Mouse (Mus musculus) neural tube, embryonic 15.5 days (tissue): ENCODE data around the gene Svs5. TPM values are rescaled to one million over a fixed set of nuclear protein-coding genes. Genes with fewer than 3 reads are reported as not detected.

Source experiments
- ATAC-seq: fragments of 200-750 bp; cut with Nextera tagmentation; 2 replicates; pipeline ENCODE4 v1.8.0; 2017; ENCODE audit warnings: mild to moderate bottlenecking, moderate TSS enrichment, moderate library complexity; ENCODE audit not compliant: low FRiP score
- H3K27ac ChIP-seq: fragments of 300-500 bp; sonication (generic); replicated peaks from 2 replicates; pipeline ENCODE4 v1.5.1; 2015; ENCODE audit warnings: mild to moderate bottlenecking, inconsistent platforms
- H3K27me3 ChIP-seq: fragments of 300-500 bp; sonication (generic); replicated peaks from 2 replicates; pipeline ENCODE4 v1.6.1; 2015; ENCODE audit warnings: inconsistent platforms
- H3K36me3 ChIP-seq: fragments of 300-500 bp; sonication (generic); 2 replicates; pipeline ENCODE4 v1.6.1; 2015; ENCODE audit warnings: inconsistent platforms
- H3K4me1 ChIP-seq: fragments of 300-500 bp; sonication (generic); 2 replicates; pipeline ENCODE4 v1.6.1; 2015; ENCODE audit warnings: inconsistent platforms
- H3K4me2 ChIP-seq: fragments of 300-500 bp; sonication (generic); 2 replicates; pipeline ENCODE4 v1.6.1; 2015; ENCODE audit warnings: inconsistent platforms, mild to moderate bottlenecking, moderate library complexity
- H3K4me3 ChIP-seq: fragments of 300-500 bp; sonication (generic); replicated peaks from 2 replicates; pipeline ENCODE4 v1.5.1; 2015; ENCODE audit warnings: mild to moderate bottlenecking, inconsistent platforms
- H3K9ac ChIP-seq: fragments of 300-500 bp; sonication (generic); replicated peaks from 2 replicates; pipeline ENCODE4 v1.6.1; 2015; ENCODE audit warnings: mild to moderate bottlenecking, inconsistent platforms
- H3K9me3 ChIP-seq: fragments of 300-500 bp; sonication (generic); replicated peaks from 2 replicates; pipeline ENCODE4 v1.6.1; 2016; ENCODE audit warnings: inconsistent platforms
- WGBS: fragments of 180-500 bp; shearing (Covaris S2); methylation state at CpG from one replicate; pipeline ENCODE4 v1.1.7; 2015; ENCODE audit warnings: mixed read lengths; 5-methylcytosine and 5-hydroxymethylcytosine counted together
- polyA plus RNA-seq: library from polyadenylated mRNA; unstranded; fragments of >200 nt; fragmentation: Nextera tagmentation; extraction: Ambion mirVana; gene quantifications from 2 replicates; pipeline ENCODE4 v1.2.1, GENCODE M21; 2015

Svs5 gene
- polyA plus RNA-seq, 1 experiment from 2014 or later: not detected

GRCm38 (mm10) chr2:164358373-164358772 lies 25.8 kb downstream of the Svs5 start:
- no peak for ATAC-seq
- H3K36me3 ChIP-seq: no peaks in the 10 kb centered on the region
- no peaks in the 10 kb centered on the region for H3K4me1 ChIP-seq
- 85% methylated on average over 3 of the region's 3 CpGs for WGBS
- no peak overlapping the region for H3K27ac ChIP-seq
- H3K9me3 ChIP-seq: no peaks in the 10 kb centered on the region
- H3K4me3 ChIP-seq: no peak overlapping the region
- H3K27me3 ChIP-seq: no peaks in the 10 kb centered on the region
- H3K4me2 ChIP-seq: no peak overlapping the region
- H3K9ac ChIP-seq: no peak overlapping the region

GRCm38 (mm10) chr2:164359031-164359430 lies 26.5 kb downstream of the Svs5 start:
- Histone ChIP-seq H3K4me2 (no peak overlapping the region), H3K4me3 (no peak overlapping the region), H3K27ac (no peak overlapping the region), H3K27me3 (no peaks in the 10 kb centered on the region), H3K9ac (no peak overlapping the region), H3K9me3 (no peaks in the 10 kb centered on the region), H3K4me1 (no peaks in the 10 kb centered on the region), H3K36me3 (no peaks in the 10 kb centered on the region)
- ATAC-seq: no peak
- WGBS: 83% methylated on average over 5 of the region's 5 CpGs

GRCm38 (mm10) chr2:164359668-164360067 lies 27.1 kb downstream of the Svs5 start:
- H3K9me3 ChIP-seq: no peaks in the 10 kb centered on the region
- no peak overlapping the region for H3K4me3 ChIP-seq
- no peak overlapping the region for H3K9ac ChIP-seq
- no peak for ATAC-seq
- H3K36me3 ChIP-seq: no peaks in the 10 kb centered on the region
- H3K27ac ChIP-seq: no peak overlapping the region
- no peaks in the 10 kb centered on the region for H3K4me1 ChIP-seq
- H3K4me2 ChIP-seq: no peak overlapping the region
- WGBS: 79% methylated on average over 5 of the region's 5 CpGs
- no peaks in the 10 kb centered on the region for H3K27me3 ChIP-seq

- Histone ChIP-seq H3K4me2 (no peak overlapping the region), H3K27me3 (no peaks in the 10 kb centered on the region), H3K9ac (no peak overlapping the region), H3K4me3 (no peak overlapping the region), H3K36me3 (no peaks in the 10 kb centered on the region), H3K9me3 (no peaks in the 10 kb centered on the region), H3K4me1 (no peaks in the 10 kb centered on the region), H3K27ac (no peak overlapping the region)
- 40% methylated on average over 13 of the region's 13 CpGs for WGBS
- ATAC-seq: no peak
Measured at GRCm38 (mm10) chr2:164360974-164361657, 28.6 kb downstream of the Svs5 start.

GRCm38 (mm10) chr2:164366947-164367346 lies 34.4 kb downstream of the Svs5 start:
- Histone ChIP-seq H3K9ac (no peak overlapping the region), H3K4me3 (no peak overlapping the region), H3K27me3 (no peaks in the 10 kb centered on the region), H3K4me1 (no peaks in the 10 kb centered on the region), H3K9me3 (no peaks in the 10 kb centered on the region), H3K4me2 (no peak overlapping the region), H3K27ac (no peak overlapping the region), H3K36me3 (no peaks in the 10 kb centered on the region)
- ATAC-seq: no peak
- 78% methylated on average over 3 of the region's 3 CpGs for WGBS

- Histone ChIP-seq H3K27me3 (no peaks in the 10 kb centered on the region), H3K9me3 (no peaks in the 10 kb centered on the region), H3K4me1 (no peaks in the 10 kb centered on the region), H3K4me2 (no peak overlapping the region), H3K36me3 (no peaks in the 10 kb centered on the region), H3K4me3 (no peak overlapping the region), H3K27ac (no peak overlapping the region), H3K9ac (no peak overlapping the region)
- no peak for ATAC-seq
- WGBS: 84% methylated on average over 6 of the region's 6 CpGs
Measured at GRCm38 (mm10) chr2:164368620-164369105, 36.1 kb downstream of the Svs5 start.

GRCm38 (mm10) chr2:164371371-164371770 lies 38.8 kb downstream of the Svs5 start:
- Histone ChIP-seq H3K36me3 (no peaks in the 10 kb centered on the region), H3K4me1 (no peaks in the 10 kb centered on the region), H3K27ac (no peak overlapping the region), H3K27me3 (no peaks in the 10 kb centered on the region), H3K4me2 (no peak overlapping the region), H3K9me3 (no peaks in the 10 kb centered on the region), H3K4me3 (no peak overlapping the region), H3K9ac (no peak overlapping the region)
- ATAC-seq: no peak
- WGBS: 84% methylated on average over 3 of the region's 3 CpGs

GRCm38 (mm10) chr2:164372408-164373053 lies 40.0 kb downstream of the Svs5 start:
- H3K9me3 ChIP-seq: no peaks in the 10 kb centered on the region
- H3K9ac ChIP-seq: no peak overlapping the region
- H3K4me1 ChIP-seq: no peaks in the 10 kb centered on the region
- H3K27me3 ChIP-seq: no peaks in the 10 kb centered on the region
- no peak overlapping the region for H3K27ac ChIP-seq
- H3K4me2 ChIP-seq: no peak overlapping the region
- H3K36me3 ChIP-seq: no peaks in the 10 kb centered on the region
- 36% methylated on average over 3 of the region's 3 CpGs for WGBS
- no peak for ATAC-seq
- no peak overlapping the region for H3K4me3 ChIP-seq

- no peaks in the 10 kb centered on the region for H3K36me3 ChIP-seq
- H3K4me1 ChIP-seq: no peaks in the 10 kb centered on the region
- H3K9me3 ChIP-seq: no peaks in the 10 kb centered on the region
- ATAC-seq: no peak
- H3K4me3 ChIP-seq: no peak overlapping the region
- no peak overlapping the region for H3K27ac ChIP-seq
- H3K9ac ChIP-seq: no peak overlapping the region
- H3K27me3 ChIP-seq: no peaks in the 10 kb centered on the region
- WGBS: 41% methylated on average over 4 of the region's 4 CpGs
- H3K4me2 ChIP-seq: no peak overlapping the region
Measured at GRCm38 (mm10) chr2:164373187-164373586, 40.6 kb downstream of the Svs5 start.

GRCm38 (mm10) chr2:164377478-164378426 lies 45.2 kb downstream of the Svs5 start:
- no peaks in the 10 kb centered on the region for H3K36me3 ChIP-seq
- ATAC-seq: no peak
- H3K9me3 ChIP-seq: no peaks in the 10 kb centered on the region
- H3K9ac ChIP-seq: no peak overlapping the region
- H3K4me2 ChIP-seq: no peak overlapping the region
- H3K4me1 ChIP-seq: no peaks in the 10 kb centered on the region
- 91% methylated on average over 15 of the region's 15 CpGs for WGBS
- H3K27me3 ChIP-seq: no peaks in the 10 kb centered on the region
- no peak overlapping the region for H3K27ac ChIP-seq
- no peak overlapping the region for H3K4me3 ChIP-seq

GRCm38 (mm10) chr2:164381726-164382125 lies 49.2 kb downstream of the Svs5 start:
- Histone ChIP-seq H3K9me3 (no peaks in the 10 kb centered on the region), H3K36me3 (no peaks in the 10 kb centered on the region), H3K9ac (no peak overlapping the region), H3K27ac (no peak overlapping the region), H3K4me2 (no peak overlapping the region), H3K4me1 (peaks cover 15% of the 10 kb centered on the region), H3K4me3 (no peak overlapping the region), H3K27me3 (peaks cover 4% of the 10 kb centered on the region; the same call in 1 of the 2 replicates)
- ATAC-seq: no peak
- WGBS: 81% methylated on average over 8 of the region's 8 CpGs
